In the genomic region with DNA sequence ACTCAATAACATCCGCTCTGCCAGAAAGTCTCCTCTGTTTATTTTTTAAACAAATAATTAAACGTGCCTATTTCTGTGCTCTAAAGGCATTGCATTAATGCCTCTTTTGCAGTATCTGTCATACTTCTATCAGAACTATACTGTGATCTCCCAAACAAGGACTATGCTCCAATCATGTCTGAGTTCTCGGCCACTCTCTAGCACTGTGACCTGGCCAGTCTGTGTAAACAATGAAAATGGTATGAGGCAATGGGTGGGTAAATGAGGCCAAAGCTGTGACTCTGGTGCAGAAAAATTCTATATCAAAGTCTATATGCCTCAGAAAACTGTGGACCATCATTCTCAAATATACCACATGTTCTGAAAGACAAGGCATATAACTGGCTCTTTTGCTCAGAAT, we compare ENCODE assay signal across 10 mouse cellular contexts.
"Had no signal": no experiment of that assay in that cellular context is flagged by ENCODE, and none has a peak within 500 bp of the region (broad histone marks: within the 10 kb centered on the region; RNA-seq: fewer than 3 reads in every experiment).

No protein-coding gene starts in this region.

- H3K4me2 ChIP-seq: limb, embryonic 15.5 days; midbrain, embryonic 12.5 days; neural tube, embryonic 13.5 days had no signal

- H3K27me3 ChIP-seq: limb, embryonic 15.5 days; midbrain, embryonic 12.5 days; neural tube, embryonic 13.5 days had no signal

- H3K9ac ChIP-seq: limb, embryonic 15.5 days; midbrain, embryonic 12.5 days; neural tube, embryonic 13.5 days had no signal

- H3K27ac ChIP-seq: left cerebral cortex, adult 2 months; midbrain, embryonic 12.5 days; neural tube, embryonic 13.5 days had no signal

- DNase-seq: retina, postnatal 1 day; right cerebral cortex, postnatal 4 days; spleen, adult 18-20 months; thymus, adult 2 months; thymus, postnatal 25 days had no signal

- H3K9me3 ChIP-seq: limb, embryonic 15.5 days; midbrain, embryonic 12.5 days; neural tube, embryonic 13.5 days had no signal

- H3K36me3 ChIP-seq: limb, embryonic 15.5 days; midbrain, embryonic 12.5 days; neural tube, embryonic 13.5 days had no signal

- ATAC-seq: midbrain, embryonic 16.5 days had no signal

- H3K4me3 ChIP-seq: left cerebral cortex, adult 2 months; limb, embryonic 15.5 days; midbrain, embryonic 12.5 days; neural tube, embryonic 13.5 days had no signal
